Mouse (Mus musculus) E14TG2a.4 (cell line): Measurements from ENCODE around the gene Actn2.

Source experiments
- CTCF ChIP-seq: conservative IDR thresholded peaks from 2 replicates; pipeline ENCODE4 v1.5.1; 2014; ENCODE audit warnings: low read length
- POU5F1 ChIP-seq: IDR thresholded peaks from 2 replicates; pipeline ENCODE4 v1.6.1; 2014; ENCODE audit warnings: low read length, borderline replicate concordance

GRCm38 (mm10) chr13:12249195-12249898 lies 91.2 kb downstream of the Actn2 start:
- TF ChIP-seq CTCF, result no peak
- TF ChIP-seq POU5F1, result no peak
